Mouse (Mus musculus) olfactory bulb, adult 2 months (tissue): ENCODE measurements around the gene Adck1. TPM values are rescaled to one million over a fixed set of nuclear protein-coding genes. Genes with fewer than 3 reads are reported as not detected.

Source experiments
- H3K27ac ChIP-seq: fragments of 200-500 bp; 2 replicates; pipeline ENCODE4 v1.5.1; 2012; ENCODE audit warnings: low read depth, low read length; ENCODE audit not compliant: insufficient read depth
- H3K4me1 ChIP-seq: fragments of 200-500 bp; 2 replicates; pipeline ENCODE4 v1.6.1; 2012; ENCODE audit warnings: low read length; ENCODE audit not compliant: control insufficient read depth, insufficient read depth
- H3K4me3 ChIP-seq: fragments of 200-500 bp; 2 replicates; pipeline ENCODE4 v1.5.1; 2012; ENCODE audit warnings: mild to moderate bottlenecking, low read depth, low read length, moderate library complexity; ENCODE audit not compliant: insufficient read depth
- CTCF ChIP-seq: fragments of 200-500 bp; IDR thresholded peaks from 2 replicates; pipeline ENCODE4 v1.5.1; 2012; ENCODE audit warnings: low read depth, mild to moderate bottlenecking, low read length, moderate library complexity; ENCODE audit not compliant: insufficient read depth
- POLR2A ChIP-seq: fragments of 200-500 bp; IDR thresholded peaks from 2 replicates; pipeline ENCODE4 v1.6.1; 2012; ENCODE audit warnings: mild to moderate bottlenecking, low read depth, low read length, moderate library complexity; ENCODE audit not compliant: insufficient read depth
- WGBS: fragments of 180-500 bp; shearing (Covaris S2); methylation state at CpG from one replicate; pipeline ENCODE4 v1.1.7; 2018; 5-methylcytosine and 5-hydroxymethylcytosine counted together
- polyA plus RNA-seq: library from polyadenylated mRNA; stranded (reverse); fragments of >200 nt; gene quantifications from 2 replicates; pipeline ENCODE4 v1.2.4, GENCODE M21; 2012; ENCODE audit warnings: low replicate concordance; ENCODE audit not compliant: missing spikeins, insufficient read depth, insufficient read length

The Adck1 gene
- polyA plus RNA-seq, 1 experiment = not detected

DNA sequence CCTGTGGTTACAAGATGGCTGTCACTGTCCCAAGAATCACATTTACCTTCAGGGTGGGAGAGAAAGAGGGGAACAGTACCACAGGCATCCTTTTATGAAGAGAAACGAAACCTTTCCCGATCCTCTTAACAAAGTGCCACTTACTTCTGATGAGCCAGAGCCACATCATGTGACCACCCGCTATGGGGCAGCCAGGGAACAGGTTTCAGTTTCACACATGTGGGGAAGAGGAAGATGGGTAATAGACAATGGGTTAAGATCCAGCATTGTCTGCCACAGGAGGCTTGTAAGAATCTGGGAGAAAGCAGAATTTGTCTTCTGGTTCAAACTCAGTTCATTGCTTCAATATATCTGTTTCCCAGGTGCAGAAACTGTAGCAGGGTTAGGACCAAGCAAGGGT lies 85.1 kb downstream of the Adck1 start:
- no peak overlapping the region for H3K4me3 ChIP-seq
- peaks cover 8% of the 10 kb centered on the region for H3K4me1 ChIP-seq
- TF ChIP-seq CTCF (no peak), POLR2A (no peak)
- WGBS = 91% methylated on average over 3 of the region's 3 CpGs
- H3K27ac ChIP-seq = no peak overlapping the region

DNA sequence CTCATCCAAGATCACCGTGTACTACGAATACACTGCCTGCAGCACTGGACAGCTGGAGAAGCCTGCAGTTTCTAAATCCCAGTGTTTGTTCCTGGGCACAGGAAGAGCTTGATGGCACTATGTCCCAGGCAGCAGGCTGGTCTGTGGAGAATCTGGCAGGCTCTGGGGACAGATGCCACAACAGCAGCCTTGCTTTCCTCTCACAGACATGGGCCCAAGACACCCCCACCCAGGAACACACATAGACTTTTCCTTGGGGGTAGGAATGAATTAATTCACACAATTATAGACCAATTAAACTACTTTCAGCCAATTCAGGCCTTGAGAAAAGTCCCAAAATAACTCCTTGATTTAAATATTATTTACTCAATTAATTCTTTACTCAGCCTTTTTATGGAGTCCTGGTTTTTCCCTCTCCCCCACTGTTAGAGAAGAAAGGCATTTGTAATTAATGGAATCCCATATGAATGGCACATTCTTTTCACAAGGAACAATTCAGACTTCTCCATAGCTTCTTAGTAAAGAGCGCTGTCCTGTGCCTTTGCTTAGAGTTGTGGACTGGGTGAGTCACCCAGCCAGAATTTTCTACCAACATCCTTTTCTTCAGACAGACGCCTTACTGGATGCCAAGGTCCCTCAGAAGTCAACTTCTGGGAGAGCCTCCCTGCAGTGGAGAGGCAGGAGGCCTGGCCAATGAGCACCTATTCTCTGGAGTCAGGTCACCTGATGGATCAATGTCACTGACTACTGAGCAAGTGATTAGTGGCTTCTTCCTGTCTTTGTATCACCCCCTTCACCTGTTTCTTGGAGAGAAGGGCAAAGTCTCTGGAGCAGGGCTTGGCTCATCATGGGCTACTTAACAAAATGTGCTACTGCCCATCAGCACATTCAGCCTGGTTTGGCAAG lies 90.6 kb downstream of the Adck1 start:
- Histone ChIP-seq H3K27ac (no peak overlapping the region), H3K4me1 (peaks cover 6% of the 10 kb centered on the region; the same call in 1 of the 2 replicates), H3K4me3 (no peak overlapping the region)
- 53% methylated on average over 4 of the region's 4 CpGs for WGBS
- TF ChIP-seq CTCF = no peak
- TF ChIP-seq POLR2A = no peak

DNA sequence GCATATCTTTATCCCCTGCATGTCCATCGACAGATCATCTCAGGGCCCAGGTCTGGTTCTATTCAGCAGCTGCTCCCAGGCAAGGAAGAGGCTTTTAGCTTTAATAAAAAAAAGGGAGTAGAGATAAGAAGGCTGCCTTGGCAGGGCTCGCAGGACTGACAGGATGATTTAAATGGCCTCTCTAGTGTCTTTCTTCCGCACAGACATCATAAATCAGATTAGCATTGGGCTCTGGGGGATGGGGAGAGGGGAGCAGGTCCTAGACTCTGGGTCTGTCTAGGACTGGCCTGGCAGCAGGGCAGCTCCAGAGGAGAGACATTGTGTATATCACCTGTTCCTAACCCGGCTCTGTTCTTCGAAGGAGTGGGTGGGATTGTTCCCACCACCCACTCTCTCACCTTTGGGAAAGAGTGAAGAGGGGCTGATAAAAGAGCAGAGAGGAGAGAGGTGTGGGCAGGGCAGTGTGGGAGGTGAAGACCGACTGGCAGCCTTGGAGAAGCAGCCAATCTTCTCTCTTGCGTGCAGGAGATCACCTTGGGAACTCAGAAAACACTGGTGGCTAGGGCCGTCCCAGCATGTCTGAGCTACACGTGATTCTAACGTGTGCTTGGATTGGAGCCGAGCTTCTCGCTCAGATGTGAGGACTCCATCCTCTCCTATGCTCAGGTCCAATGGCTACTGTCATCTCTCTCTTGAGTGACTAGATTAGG lies 94.5 kb downstream of the Adck1 start:
- TF ChIP-seq POLR2A = no peak
- no peak for TF ChIP-seq CTCF
- H3K27ac ChIP-seq = no peak overlapping the region
- WGBS = 91% methylated on average over 12 of the region's 12 CpGs
- H3K4me1 ChIP-seq = peaks cover 6% of the 10 kb centered on the region; the same call in 1 of the 2 replicates
- H3K4me3 ChIP-seq = no peak overlapping the region

DNA sequence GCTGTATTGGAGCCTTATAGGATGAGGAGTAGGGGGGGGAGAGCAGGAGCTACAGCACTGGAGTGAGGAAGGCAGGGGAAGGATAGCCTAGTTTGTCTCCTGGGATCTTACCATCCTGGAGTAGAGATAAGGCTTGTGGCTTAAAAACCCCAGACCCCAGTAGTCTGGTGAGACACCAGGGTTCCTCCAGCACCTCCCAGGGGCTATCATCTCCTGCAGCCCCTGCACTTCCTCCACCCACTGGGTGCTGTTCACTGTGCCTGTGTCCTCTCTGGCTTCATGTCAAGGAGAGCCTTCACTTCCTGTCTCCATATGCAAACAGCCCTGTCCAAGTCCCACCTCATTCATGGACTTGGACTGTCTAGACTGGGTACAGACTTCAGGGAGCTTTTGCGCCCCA lies 96.7 kb downstream of the Adck1 start:
- no peaks in the 10 kb centered on the region for H3K4me1 ChIP-seq
- no peak for TF ChIP-seq POLR2A
- TF ChIP-seq CTCF = no peak
- 98% methylated on average over 1 of the region's 1 CpGs for WGBS
- no peak overlapping the region for H3K4me3 ChIP-seq
- no peak overlapping the region for H3K27ac ChIP-seq

DNA sequence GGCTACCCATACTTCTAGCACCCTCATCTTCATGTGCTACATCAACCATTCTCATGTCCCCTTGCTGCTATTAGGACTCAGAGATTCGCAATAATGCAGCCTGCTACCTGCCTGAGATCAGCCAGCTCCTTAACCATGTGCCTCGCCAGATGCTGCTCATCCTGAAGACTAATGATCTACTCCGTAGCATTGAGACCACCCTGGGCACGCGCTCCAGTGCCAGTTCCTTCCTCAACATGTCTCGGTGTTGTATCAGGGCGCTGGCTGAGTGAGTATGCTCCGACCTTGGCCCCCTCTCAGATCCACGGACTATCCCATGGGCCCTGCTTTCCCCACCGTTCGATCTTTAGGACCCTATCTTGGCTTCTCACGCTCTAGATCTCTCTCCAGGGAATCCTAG lies 98.6 kb downstream of the Adck1 start:
- Histone ChIP-seq H3K27ac (no peak overlapping the region), H3K4me3 (no peak overlapping the region), H3K4me1 (peaks cover 3% of the 10 kb centered on the region; the same call in 1 of the 2 replicates)
- TF ChIP-seq CTCF (no peak), POLR2A (no peak)
- 98% methylated on average over 12 of the region's 12 CpGs for WGBS

DNA sequence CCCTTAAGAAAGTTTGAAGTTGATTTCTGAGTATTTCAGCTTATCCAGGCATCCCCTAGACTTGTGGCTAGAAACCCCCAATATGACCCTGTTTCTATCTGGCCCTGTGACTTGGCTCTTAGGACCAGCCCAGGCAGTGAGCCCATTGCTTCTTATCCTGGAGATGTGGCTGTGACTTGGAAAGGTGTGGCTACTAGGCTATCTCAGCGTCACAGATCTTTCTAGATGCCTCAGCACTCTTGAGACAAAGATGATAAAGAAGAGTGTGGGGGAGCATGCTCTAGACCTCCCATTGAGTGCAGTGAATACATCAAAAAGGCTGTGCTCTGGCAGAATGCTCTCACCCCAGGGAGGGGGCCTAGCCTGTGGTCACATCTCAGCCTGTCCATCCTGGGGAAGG lies 99.1 kb downstream of the Adck1 start:
- WGBS = 82% methylated on average over 1 of the region's 1 CpGs
- no peak for TF ChIP-seq POLR2A
- no peak for TF ChIP-seq CTCF
- H3K4me1 ChIP-seq = peaks cover 3% of the 10 kb centered on the region; the same call in 1 of the 2 replicates
- H3K27ac ChIP-seq = no peak overlapping the region
- H3K4me3 ChIP-seq = no peak overlapping the region

DNA sequence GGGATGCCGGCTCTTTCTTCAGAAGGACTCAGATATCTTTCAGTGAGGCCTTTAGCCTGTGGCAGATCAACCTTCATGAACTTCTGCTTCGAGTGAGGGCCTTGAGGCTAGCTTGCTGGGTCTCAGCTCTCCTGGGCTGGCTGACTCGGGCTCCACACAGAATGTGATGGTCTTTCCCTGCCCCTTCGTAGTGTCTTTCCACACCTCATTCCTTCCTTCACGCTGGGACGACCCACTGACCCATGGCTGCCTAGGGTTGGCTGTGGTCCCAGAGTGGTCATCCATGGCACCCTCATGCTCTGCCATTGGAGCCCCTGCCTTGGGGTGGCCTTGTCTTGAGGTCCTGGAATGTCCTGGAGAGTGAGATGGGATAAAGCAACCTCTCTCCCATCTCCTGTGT lies 100.7 kb downstream of the Adck1 start:
- peaks cover 3% of the 10 kb centered on the region; the same call in 1 of the 2 replicates for H3K4me1 ChIP-seq
- WGBS = 97% methylated on average over 6 of the region's 6 CpGs
- no peak overlapping the region for H3K4me3 ChIP-seq
- no peak overlapping the region for H3K27ac ChIP-seq
- TF ChIP-seq CTCF = no peak

DNA sequence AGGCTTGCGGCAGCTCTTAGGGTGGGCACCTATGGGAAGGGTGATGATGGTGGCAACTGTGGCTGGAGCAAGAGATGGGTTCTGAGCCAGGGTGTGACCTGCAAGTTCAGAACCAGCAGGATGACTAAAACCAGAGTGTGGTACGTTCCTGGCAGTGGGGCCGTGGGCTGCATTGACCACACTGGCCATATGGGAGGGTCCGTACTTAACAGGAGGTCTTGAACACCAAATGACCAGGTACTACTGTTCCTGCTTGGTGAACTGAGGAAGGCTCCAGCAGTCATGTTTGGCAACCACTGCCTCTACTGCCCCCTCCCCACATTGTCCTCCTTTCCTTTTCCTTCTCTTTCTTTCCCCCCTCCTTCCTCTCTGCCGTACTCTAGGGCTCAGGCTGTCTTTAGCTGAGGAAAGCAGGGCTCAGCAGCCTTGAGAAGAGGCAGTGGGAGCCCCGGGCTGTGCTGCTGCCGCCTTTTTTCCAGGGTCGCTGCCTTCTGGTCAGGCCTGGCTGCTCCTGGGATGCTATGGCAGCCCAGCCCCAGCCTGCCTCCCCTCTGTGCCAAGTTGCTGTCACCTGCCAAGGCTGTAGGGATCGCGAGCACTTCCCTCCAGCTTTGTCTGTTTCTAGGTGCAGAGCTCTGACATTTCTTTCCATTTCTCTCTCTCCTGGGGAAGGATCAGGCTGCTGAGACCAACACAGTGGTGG lies 103.4 kb downstream of the Adck1 start:
- WGBS = 66% methylated on average over 10 of the region's 10 CpGs
- no peak overlapping the region for H3K27ac ChIP-seq
- TF ChIP-seq CTCF (no peak), POLR2A (no peak)
- peaks cover 3% of the 10 kb centered on the region; the same call in 1 of the 2 replicates for H3K4me1 ChIP-seq
- H3K4me3 ChIP-seq = no peak overlapping the region

DNA sequence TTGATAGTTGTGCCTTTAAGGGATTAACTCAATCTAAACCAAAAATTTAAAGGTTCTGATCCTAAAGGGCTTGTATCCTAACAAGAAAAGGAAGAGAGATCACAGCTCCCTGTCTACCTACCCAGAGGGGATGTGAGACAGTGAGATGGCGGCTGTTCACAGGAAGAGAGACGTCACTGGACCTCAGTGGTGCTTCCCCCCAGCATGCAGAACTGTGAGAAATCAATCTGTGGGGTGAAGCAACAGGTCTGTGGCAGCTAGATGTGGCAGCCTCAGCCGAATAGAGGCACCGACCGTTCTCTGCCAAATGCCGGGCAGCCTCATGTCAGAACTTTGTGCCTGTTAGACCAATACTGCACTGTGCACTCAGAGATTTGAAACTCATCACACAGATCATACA lies 106.4 kb downstream of the Adck1 start:
- Histone ChIP-seq H3K4me3 (no peak overlapping the region), H3K4me1 (peaks cover 3% of the 10 kb centered on the region; the same call in 1 of the 2 replicates), H3K27ac (no peak overlapping the region)
- 91% methylated on average over 6 of the region's 6 CpGs for WGBS
- TF ChIP-seq POLR2A = no peak
- TF ChIP-seq CTCF = no peak
